In genomic region chr4:151156904-151157303, GRCm38 (mm10) we compare ENCODE assay signal across 8 mouse cellular contexts.
A peak's percentile ranks its signal among the peaks of the same experiment; 100 is the strongest.
DNase-seq lines count a peak whose midpoint lies in the region; ATAC-seq and TF ChIP-seq lines count a peak whose summit lies in the region.

No protein-coding gene starts in this region.

- DNase-seq in liver, result peak; percentile 75
- peak; percentile 87 for DNase-seq in gastrocnemius, adult 2 months
- peak; percentile 85 for DNase-seq in kidney, adult 18-20 months
- peak; percentile 93 for DNase-seq in left cerebral cortex, postnatal 4 days
- peak; percentile 53 for DNase-seq in naive thymus-derived CD4-positive, alpha-beta T cell, adult 2 months (ENCODE audit: low read depth)

- H3K9ac ChIP-seq in liver, embryonic 12.5 days, result no peak overlapping the region
- H3K9ac ChIP-seq in stomach, embryonic 15.5 days, result no peak overlapping the region

- no peaks in the 10 kb centered on the region for H3K9me3 ChIP-seq in liver, embryonic 12.5 days (replicated peaks)
- H3K9me3 ChIP-seq in stomach, embryonic 15.5 days, result no peaks in the 10 kb centered on the region

- peak; percentile 97 for TF ChIP-seq CTCF in gastrocnemius, adult 2 months (IDR thresholded peaks at IDR 0.05)

- intact Hi-C loops in gastrocnemius, adult 2 months (cut with DNase I), result loop anchor here (5.0 to 10.0 kb wide), 2 partner anchors 145 to 488 kb away; no protein-coding TSS in a partner anchor
- intact Hi-C loops in left cerebral cortex, postnatal 4 days (cut with DNase I), result no loop called here

- ATAC-seq in liver, embryonic 12.5 days, result no peak
- ATAC-seq in common myeloid progenitor, adult 5-6 weeks (replicated peaks; ENCODE audit: low read depth, poor library complexity, severe bottlenecking), result peak; percentile 75
- ATAC-seq in stomach, embryonic 15.5 days (ENCODE audit: insufficient read depth, low FRiP score, low read depth), result peak; percentile 36; the same call in 1 of the 2 replicates

- H3K27me3 ChIP-seq in liver, embryonic 12.5 days (replicated peaks), result peaks cover 4% of the 10 kb centered on the region; the same call in 1 of the 2 replicates
- peaks cover 1% of the 10 kb centered on the region; the same call in 1 of the 2 replicates for H3K27me3 ChIP-seq in stomach, embryonic 15.5 days (replicated peaks)

- H3K4me2 ChIP-seq in liver, embryonic 12.5 days, result no peak overlapping the region
- no peak overlapping the region for H3K4me2 ChIP-seq in stomach, embryonic 15.5 days

- H3K4me1 ChIP-seq in liver, embryonic 12.5 days, result no peaks in the 10 kb centered on the region
- no peaks in the 10 kb centered on the region for H3K4me1 ChIP-seq in stomach, embryonic 15.5 days

- WGBS in liver, embryonic 12.5 days (ENCODE audit: insufficient replicate concordance), result 3% methylated on average over 7 of the region's 7 CpGs
- WGBS in stomach, embryonic 15.5 days, result under 1% methylated on average over 7 of the region's 7 CpGs

- H3K36me3 ChIP-seq in liver, embryonic 12.5 days, result no peaks in the 10 kb centered on the region
- H3K36me3 ChIP-seq in stomach, embryonic 15.5 days, result no peaks in the 10 kb centered on the region

- H3K27ac ChIP-seq in liver, embryonic 12.5 days, result no peak overlapping the region
- H3K27ac ChIP-seq in gastrocnemius, adult 2 months, result no peak overlapping the region
- no peak overlapping the region for H3K27ac ChIP-seq in stomach, embryonic 15.5 days

- H3K4me3 ChIP-seq in liver, embryonic 12.5 days, result no peak overlapping the region
- H3K4me3 ChIP-seq in gastrocnemius, adult 2 months, result no peak overlapping the region
- H3K4me3 ChIP-seq in stomach, embryonic 15.5 days (replicated peaks), result no peak overlapping the region
